Mouse (Mus musculus) adrenal gland, postnatal 25 days (tissue): ENCODE data around the gene Eed. TPM values are rescaled to one million over a fixed set of nuclear protein-coding genes. Genes with fewer than 3 reads are reported as not detected.

ENCODE experiments used
- DNase-seq: peaks from one replicate; pipeline ENCODE4 v3.0.0; 2021; ENCODE audit warnings: mixed read lengths
- total RNA-seq: library from RNA; stranded (reverse); gene quantifications from 2 replicates; pipeline ENCODE4 v1.2.3, GENCODE M21; 2021

Gene Eed
- total RNA-seq, 1 experiment from 2014 or later: 63.6 TPM

DNA sequence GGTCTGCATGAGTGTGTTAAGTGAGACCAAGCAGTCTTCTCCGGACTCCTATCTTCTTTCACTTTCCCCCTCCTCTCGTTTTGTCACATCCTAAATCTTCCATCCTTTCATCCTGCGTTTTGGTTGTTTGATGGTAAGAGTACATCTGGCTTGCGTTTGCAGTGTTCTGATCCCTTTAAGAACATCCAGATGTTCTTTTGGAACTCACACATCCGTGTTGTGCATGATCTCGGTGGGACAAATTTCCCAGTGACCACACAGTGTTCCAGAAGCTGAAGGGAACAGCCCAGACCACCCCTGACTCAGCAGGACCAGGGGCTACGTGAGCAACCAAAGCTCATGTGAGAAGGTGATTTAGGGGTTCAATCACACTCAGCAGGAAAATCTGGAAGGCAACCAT is 72.4 kb downstream of the Eed start:
- DNase-seq: no peak

DNA sequence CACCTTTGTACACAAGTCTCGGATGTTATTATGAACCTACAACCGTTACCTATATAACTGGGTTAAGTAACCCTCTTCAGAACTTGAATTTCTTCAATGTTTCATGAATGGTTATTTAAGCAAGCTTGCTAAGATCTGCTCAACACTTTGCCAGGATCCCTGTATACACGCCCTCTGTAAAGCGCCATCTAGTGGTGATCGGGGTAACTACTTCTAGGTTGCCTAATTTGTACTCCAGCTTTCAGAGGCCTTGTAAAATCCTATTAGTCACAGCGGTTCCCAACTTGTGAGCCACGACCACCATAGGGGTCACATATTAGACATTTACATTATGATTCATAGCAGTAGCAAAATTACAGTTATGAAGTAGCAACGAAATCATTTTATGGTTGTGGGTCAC is 72.8 kb downstream of the Eed start:
- peak; percentile 72 for DNase-seq

Other genes starting within 250 kb of the Eed start
- not detected in 2 replicates for gene Ccdc81, start 77.4 kb downstream of the Eed start, total RNA-seq
- 65.8 and 69.5 TPM in 2 replicates for gene Hikeshi, start 39.8 kb downstream of the Eed start, total RNA-seq
- gene Picalm, start 149.2 kb upstream of the Eed start, total RNA-seq: 152 and 162 TPM in 2 replicates